Mouse (Mus musculus): Measurements from ENCODE around the gene Phldb2.

- no peak for TF ChIP-seq USF1 (IDR thresholded peaks at IDR 0.05; ENCODE audit: low read depth)
- no peak for TF ChIP-seq POLR2A (IDR thresholded peaks at IDR 0.05; ENCODE audit: insufficient read length, low read depth)
- TF ChIP-seq MYOG (IDR thresholded peaks at IDR 0.05; ENCODE audit: control insufficient read depth in 1 of 3, insufficient read depth in 1 of 3, insufficient read length in 2 of 3, low read depth in 2 of 3): no peak
These were observed 141.6 kb downstream of the Phldb2 start for GRCm38 (mm10) chr16:45811788-45812187.
